Mouse (Mus musculus) monocyte, adult 5-6 weeks (primary cell): ENCODE results near the gene Srgap2. TPM values are rescaled to one million over a fixed set of nuclear protein-coding genes. Genes with fewer than 3 reads are reported as not detected.

ENCODE experiments used
- ATAC-seq: fragments of 153-309, 156-312 bp; replicated peaks from 2 replicates; pipeline ENCODE4 v1.8.0; 2017; ENCODE audit warnings: mild to moderate bottlenecking; ENCODE audit not compliant: low TSS enrichment, insufficient number of reproducible peaks, severe bottlenecking, poor library complexity, low FRiP score
- total RNA-seq: library from RNA; stranded (forward); fragments of 200-1000, 200-491, 200-594 nt; gene quantifications from 3 replicates; pipeline ENCODE4 v1.2.3, GENCODE M21; 2017

Gene Srgap2
- total RNA-seq, 1 experiment from 2014 or later = 13.8 TPM

GRCm38 (mm10) chr1:131528561-131529166 is 1.5 kb upstream of the Srgap2 start:
- ATAC-seq = no peak

GRCm38 (mm10) chr1:131528081-131528507 is 942 bp upstream of the Srgap2 start:
- ATAC-seq = no peak

DNA sequence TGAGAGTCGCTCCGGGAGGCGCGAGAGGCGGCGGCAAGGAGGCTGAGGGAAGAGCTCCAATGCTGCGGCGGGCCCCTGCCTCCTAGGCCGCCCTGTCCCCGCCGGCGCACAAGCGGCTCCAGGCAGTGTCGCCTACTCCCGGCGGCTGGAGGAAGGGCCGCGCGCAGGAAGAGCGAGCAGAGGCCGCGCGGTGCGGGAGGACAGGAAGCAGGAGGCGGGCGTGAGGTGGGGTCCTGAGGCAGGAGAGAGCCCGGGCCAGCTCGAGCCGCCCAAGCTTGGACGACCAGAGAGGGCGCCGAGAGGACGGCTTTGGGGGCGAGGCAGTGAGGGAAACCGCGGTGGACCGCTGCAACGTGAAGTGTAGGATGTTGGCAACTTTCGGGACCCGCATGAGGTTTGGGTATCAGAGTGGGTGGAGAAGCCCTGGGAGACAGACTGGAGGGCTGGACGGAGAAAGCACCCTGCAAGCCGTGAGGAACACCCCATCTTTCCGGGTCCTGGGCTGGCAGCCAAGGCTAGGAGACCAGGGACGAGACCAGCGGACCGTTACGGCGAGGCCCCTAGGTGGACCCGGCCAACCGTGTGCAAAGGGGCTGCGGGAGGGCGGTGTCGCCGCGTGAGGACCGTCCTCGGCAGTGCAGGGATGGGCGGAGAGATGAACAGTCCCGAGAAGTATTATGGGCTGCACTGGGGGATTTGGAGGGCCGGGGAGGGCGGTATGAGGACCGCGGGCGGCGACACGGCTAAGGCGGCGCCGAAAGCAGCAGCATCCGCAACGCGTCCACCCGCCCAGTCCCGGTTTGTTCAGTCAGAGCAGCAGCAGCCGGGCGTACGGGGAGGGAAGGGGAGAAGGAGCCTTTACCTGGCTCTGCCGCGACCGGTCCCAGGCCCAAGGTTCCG is 531 bp downstream of the Srgap2 start:
- ATAC-seq = peak; percentile 9; the same call in 1 of the 2 replicates

GRCm38 (mm10) chr1:131525586-131526271 is 1.4 kb downstream of the Srgap2 start:
- no peak for ATAC-seq

DNA sequence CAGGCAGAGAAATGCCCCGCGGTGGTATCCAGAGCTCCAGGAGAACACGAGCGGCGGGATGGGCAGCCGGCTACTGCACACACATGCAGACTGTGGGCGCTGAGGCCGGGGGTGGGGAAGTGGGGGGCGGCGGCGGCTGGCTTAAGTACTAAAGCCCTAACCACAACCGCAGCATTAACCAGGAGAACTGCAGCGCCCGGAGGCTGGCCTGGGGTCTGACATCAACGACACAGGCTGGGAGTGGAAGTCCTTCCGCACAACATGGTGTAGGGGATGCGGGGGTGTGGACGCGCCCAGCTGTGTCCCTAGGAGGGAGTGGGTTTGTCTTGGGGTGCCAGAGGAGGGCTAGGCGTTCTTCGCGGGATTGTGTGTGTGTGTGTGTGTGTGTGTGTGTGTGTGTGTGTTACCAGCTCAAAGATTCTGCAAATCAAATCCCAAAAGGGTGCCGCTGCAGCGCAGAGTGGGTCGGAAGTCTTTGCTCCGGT is 2.0 kb downstream of the Srgap2 start:
- no peak for ATAC-seq

- ATAC-seq = no peak
These were observed 3.4 kb downstream of the Srgap2 start for GRCm38 (mm10) chr1:131523794-131524193.

- ATAC-seq = no peak
These were observed 10.6 kb downstream of the Srgap2 start for GRCm38 (mm10) chr1:131516588-131516987.

GRCm38 (mm10) chr1:131514197-131514596 is 13.0 kb downstream of the Srgap2 start:
- no peak for ATAC-seq

DNA sequence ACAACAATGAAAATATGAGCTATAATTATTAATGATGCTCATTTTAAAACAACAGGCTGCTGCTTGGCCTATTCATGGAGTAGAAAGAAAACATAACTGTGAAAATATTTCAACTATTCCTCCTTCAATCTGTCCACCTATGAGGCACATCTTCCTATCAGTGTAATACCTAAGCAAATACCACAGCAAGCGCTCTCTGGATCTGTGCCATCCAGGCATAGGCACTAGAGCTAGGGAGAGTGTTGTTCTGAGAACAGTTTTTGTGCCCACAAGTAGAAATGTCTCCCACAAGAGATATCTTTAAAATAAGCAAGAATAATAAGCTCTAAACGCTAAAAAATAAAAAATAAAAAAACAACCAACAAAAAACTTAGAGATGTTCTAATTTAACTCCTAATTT is 14.0 kb downstream of the Srgap2 start:
- no peak for ATAC-seq

DNA sequence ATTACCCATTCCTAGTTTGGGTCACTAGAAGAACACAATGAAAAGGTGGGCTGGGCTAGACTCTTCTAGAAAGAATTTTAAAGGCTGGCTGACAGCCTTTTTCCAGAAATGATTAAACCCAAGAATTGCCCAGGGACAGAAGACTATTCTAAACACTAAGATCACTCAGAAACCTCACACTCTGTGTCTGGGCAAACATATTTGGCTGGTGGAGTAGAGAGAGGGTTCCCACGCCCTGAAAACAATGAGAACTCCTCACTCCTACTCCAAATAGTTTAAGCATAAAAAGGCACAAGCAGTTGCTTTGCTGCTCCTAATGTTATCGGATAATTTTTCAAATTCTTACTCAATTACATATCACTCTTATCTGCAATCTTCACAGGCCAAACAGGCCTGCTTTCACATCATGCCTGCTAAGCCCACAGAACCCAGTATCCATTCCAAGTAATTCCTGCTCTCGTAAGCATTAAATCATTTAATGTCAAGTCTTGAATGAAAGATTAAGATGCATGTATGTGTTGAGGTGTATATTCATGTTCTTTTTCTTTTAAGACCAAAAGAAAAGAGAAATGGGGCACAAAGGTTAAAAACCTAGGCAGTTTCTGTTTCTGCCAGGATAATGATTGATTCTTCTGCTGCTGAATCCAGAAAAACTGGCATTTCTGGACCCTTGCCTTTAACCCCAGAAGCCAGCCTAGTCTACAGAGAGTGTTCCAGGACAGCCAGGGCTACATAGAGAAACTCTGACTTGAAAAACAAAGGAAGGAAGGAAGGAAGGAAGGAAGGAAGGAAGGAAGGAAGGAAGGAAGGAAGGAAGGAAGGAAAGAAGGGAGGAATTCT is 15.3 kb downstream of the Srgap2 start:
- ATAC-seq = no peak

DNA sequence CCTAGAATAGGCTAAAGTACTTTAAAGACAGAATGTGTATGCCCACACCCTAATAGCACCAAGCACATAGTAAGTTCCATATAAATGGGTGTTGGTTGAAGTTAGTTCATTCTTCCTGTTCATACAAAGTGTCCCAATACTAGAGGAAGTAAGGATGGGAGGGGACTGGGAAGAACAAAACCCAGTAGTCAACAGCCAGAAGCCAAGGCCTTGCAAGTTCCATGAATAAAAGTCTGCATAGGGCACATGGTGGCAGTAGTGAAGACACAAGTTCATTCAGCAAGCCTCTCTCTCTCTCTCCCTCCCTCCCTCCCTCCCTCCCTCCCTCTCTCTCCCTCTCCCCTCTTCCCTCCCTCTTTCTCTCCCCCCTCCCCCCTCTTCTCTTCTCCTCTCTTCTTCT is 16.0 kb downstream of the Srgap2 start:
- ATAC-seq = peak; percentile 63

DNA sequence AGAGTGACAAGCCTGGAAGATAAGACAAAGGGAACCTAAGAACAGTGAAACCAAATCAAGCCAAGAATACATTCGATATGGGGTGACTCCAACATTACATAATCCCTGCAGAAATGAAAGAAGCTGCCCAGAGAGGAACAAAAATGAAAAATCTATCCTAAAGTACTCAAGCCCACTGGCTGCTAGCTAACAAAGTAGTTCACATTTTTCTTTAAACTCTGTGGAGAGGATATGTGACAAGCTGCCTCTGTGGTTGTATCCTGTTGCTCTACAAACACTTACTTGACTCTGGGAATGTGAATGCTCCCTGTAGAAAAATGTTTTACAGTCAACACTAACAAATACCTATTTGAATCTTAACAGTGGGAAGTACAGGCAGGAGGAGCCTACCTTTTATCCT is 25.5 kb downstream of the Srgap2 start:
- no peak for ATAC-seq

GRCm38 (mm10) chr1:131498231-131498630 is 28.9 kb downstream of the Srgap2 start:
- ATAC-seq = no peak

DNA sequence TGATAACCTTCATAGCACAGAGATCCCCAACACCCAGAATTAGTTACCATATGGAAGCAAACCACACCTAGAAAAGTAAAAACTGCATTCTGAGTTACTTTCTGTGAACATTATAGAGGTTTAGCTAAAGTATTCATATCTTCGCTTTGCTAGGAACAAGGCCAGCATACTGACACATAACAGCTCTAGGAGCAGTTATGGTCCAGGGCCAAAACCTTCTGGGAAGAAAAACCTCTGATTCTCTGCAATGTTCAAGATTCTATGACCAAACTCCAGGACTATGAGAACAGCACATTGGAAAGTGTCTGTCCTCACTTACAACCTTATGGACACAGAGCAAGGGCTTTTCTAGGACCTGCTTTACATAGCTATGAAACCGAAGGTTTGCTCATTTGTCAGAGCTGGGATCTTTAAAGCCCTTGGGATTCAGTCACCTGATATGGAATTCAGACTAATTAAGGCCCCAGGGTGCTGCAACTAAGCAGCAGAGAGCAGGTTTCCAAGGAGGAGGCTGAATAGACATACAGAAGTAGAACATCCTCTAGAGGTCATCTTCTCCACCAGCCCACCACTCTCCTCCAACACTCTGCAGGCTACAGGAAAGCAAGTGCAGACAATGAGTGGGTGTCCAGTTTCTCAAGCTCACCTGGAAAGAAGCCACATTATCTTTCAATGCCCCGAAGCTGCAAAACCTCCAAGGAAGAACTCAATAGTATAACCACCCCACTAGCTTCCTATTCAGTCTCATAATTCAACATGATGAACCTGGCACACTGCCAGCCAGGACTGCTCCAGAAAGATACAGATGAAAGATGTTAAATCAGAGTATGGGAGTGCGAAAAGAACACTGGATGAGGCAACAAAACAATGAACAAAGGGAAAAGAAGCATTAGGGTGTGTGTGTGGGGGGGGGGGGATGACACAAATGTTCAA is 32.9 kb downstream of the Srgap2 start:
- no peak for ATAC-seq

DNA sequence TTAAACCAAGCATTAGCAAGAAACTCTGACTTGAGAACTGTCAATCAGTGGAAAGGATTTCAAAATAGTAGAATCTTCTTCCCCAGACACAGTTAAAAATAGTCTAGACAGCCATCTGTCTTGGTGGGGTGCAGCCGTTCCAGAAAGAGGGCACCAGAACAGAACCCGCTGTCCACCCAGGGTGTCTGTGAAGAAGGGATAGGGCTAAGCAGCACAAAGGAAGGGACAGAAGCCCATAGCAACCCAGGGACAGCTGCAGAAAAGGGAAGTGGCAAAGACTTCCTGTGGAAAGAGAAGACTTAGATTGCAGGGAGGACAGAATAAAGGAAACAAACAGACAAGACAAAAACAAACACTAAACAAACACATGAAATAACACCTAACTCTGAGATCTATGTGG is 34.8 kb downstream of the Srgap2 start:
- no peak; the same call in 1 of the 2 replicates for ATAC-seq

DNA sequence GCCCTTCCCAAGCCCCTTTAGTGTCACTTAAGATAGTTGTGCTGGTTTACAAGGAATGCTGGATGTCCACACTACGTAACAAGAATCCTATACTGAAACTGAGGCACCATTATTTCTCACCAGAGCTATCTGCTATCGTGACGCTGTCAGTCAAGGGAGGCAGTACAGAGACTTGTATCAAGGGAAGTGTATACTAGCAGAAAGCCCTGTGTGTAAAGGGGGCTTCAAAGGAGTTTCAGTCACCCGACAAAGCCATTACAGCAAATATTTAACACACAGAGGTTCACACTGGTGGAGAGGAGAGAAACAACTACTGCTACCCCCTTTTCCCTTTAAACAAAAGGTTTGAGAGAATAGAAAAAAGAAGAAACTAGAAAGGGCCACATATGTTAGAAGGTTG is 35.6 kb downstream of the Srgap2 start:
- ATAC-seq = no peak

DNA sequence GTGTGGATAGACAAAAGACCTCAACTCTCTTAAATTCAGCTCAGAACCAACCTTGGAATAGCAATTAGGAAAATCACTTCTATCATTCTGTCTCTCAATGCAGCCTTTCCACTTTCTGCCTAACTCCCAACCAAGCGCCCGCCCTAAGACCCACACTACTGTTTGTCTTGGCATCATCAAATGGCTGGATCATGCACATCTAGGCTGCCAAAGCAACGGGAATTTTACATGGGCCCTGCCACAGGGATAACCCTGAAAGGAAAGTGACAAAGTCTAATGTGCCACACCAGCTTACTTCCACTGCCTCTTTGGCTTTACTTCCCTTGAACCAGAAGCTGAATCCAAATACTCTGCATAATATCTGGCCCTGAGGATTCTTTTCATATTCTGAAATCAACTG is 37.8 kb downstream of the Srgap2 start:
- ATAC-seq = no peak
